10 mouse cellular contexts compared by ENCODE assay signal in the genomic region with DNA sequence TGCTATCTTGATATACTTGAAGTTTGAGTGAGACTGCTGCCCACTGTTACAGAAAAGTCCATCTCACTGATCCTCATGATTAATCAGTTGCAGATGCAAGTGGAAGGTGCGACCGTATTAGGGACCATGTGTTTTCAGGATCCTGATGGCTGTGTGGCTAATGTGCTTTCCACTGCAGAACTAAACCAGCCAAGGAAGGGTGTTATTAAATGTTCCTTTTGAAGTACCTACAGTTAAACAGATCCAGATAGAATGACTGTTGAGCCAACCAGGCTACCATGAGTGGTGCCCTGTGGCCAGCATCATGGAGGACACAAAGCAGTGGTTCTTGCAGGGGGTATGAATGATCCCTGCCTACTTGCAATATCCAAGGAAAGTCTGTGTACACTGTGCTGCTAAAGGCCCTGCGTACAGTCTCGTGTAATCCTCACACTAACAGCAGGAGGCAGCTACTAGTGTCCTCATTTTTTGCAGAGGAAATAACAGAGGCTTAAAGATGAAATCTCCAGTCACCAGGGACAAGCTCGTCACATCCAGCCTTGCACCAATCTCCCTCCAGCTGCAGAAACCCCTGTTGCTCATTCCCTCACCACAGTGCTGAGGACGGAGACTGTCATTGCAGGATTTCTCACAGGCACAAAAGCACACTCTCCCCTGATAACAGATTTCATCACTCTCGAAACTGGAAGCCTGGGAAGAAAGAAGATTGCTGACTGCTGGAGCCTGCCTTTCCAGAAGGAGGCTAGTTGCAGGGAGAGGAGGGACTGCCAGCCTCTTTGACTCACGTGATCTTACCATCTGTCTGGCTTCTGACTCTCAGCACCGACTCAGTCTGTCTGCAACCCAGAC. TPM values are rescaled to one million over a fixed set of nuclear protein-coding genes. Genes with fewer than 3 reads are reported as not detected.
A peak's percentile ranks its signal among the peaks of the same experiment; 100 is the strongest.
DNase-seq lines count a peak whose midpoint lies in the region; ATAC-seq and TF ChIP-seq lines count a peak whose summit lies in the region.
"Had no signal": no experiment of that assay in that cellular context is flagged by ENCODE, and none has a peak within 500 bp of the region (broad histone marks: within the 10 kb centered on the region; RNA-seq: fewer than 3 reads in every experiment).

No protein-coding gene starts in this region.

- H3K36me3 ChIP-seq in lung, embryonic 14.5 days (ENCODE audit: insufficient read depth) = no peaks in the 10 kb centered on the region
- H3K36me3 ChIP-seq in forebrain, embryonic 12.5 days (replicated peaks) = no peaks in the 10 kb centered on the region
- no peaks in the 10 kb centered on the region for H3K36me3 ChIP-seq in hindbrain, embryonic 13.5 days
- H3K36me3 ChIP-seq in limb, embryonic 15.5 days = no peaks in the 10 kb centered on the region
- H3K36me3 ChIP-seq in stomach, embryonic 15.5 days = no peaks in the 10 kb centered on the region

- no peak overlapping the region for H3K4me2 ChIP-seq in lung, embryonic 14.5 days
- H3K4me2 ChIP-seq in forebrain, embryonic 12.5 days = no peak overlapping the region
- no peak overlapping the region for H3K4me2 ChIP-seq in hindbrain, embryonic 13.5 days
- no peak overlapping the region for H3K4me2 ChIP-seq in limb, embryonic 15.5 days
- H3K4me2 ChIP-seq in stomach, embryonic 15.5 days = no peak overlapping the region

- 32% methylated on average over 9 of the region's 9 CpGs for whole genome bisulfite sequencing in lung, embryonic 14.5 days
- 54% methylated on average over 9 of the region's 9 CpGs for WGBS in forebrain, embryonic 12.5 days
- WGBS in hindbrain, embryonic 13.5 days = 49% methylated on average over 9 of the region's 9 CpGs
- 36% methylated on average over 9 of the region's 9 CpGs for WGBS in limb, embryonic 15.5 days
- 52% methylated on average over 9 of the region's 9 CpGs for WGBS in stomach, embryonic 15.5 days

- H3K27ac ChIP-seq in lung, embryonic 14.5 days (ENCODE audit: low read depth) = no peak overlapping the region
- H3K27ac ChIP-seq in forebrain, embryonic 12.5 days = peak overlapping the region; percentile 65
- H3K27ac ChIP-seq in hindbrain, embryonic 13.5 days = peak overlapping the region; percentile 63
- 0 out of 2 replicates have a peak overlapping the region, but pooled peaks have one; percentile 5 for H3K27ac ChIP-seq in limb, embryonic 15.5 days
- 0 out of 2 replicates have a peak overlapping the region, but pooled peaks have one; percentile 11 for H3K27ac ChIP-seq in stomach, embryonic 15.5 days

- DNase-seq in lung, embryonic 14.5 days = peak; percentile 65
- no peak for DNase-seq in lung, postnatal 14 days
- no peak for DNase-seq in spleen, adult 18-20 months
- no peak for DNase-seq in gastrocnemius, postnatal 4 days (ENCODE audit: low spot score in 2 of 2)

- peaks cover 13% of the 10 kb centered on the region for H3K4me1 ChIP-seq in lung, embryonic 14.5 days (ENCODE audit: insufficient read depth)
- H3K4me1 ChIP-seq in forebrain, embryonic 12.5 days = peaks cover 23% of the 10 kb centered on the region
- peaks cover 42% of the 10 kb centered on the region for H3K4me1 ChIP-seq in hindbrain, embryonic 13.5 days (replicated peaks)
- H3K4me1 ChIP-seq in limb, embryonic 15.5 days = peaks cover 69% of the 10 kb centered on the region
- no peaks in the 10 kb centered on the region; the same call in 1 of the 2 replicates for H3K4me1 ChIP-seq in stomach, embryonic 15.5 days

- no peaks in the 10 kb centered on the region for H3K9me3 ChIP-seq in lung, embryonic 14.5 days (ENCODE audit: low read depth, low read length)
- no peaks in the 10 kb centered on the region for H3K9me3 ChIP-seq in forebrain, embryonic 12.5 days
- H3K9me3 ChIP-seq in hindbrain, embryonic 13.5 days = no peaks in the 10 kb centered on the region
- H3K9me3 ChIP-seq in limb, embryonic 15.5 days = no peaks in the 10 kb centered on the region
- no peaks in the 10 kb centered on the region for H3K9me3 ChIP-seq in stomach, embryonic 15.5 days
- H3K9me3 ChIP-seq: megakaryocyte, embryonic 14.5 days had no signal

- no peak overlapping the region for H3K4me3 ChIP-seq in lung, embryonic 14.5 days (ENCODE audit: low read depth, low read length)
- no peak overlapping the region for H3K4me3 ChIP-seq in forebrain, embryonic 12.5 days (replicated peaks)
- H3K4me3 ChIP-seq in hindbrain, embryonic 13.5 days = no peak overlapping the region
- no peak overlapping the region for H3K4me3 ChIP-seq in limb, embryonic 15.5 days
- no peak overlapping the region for H3K4me3 ChIP-seq in stomach, embryonic 15.5 days (replicated peaks)
- H3K4me3 ChIP-seq: megakaryocyte, embryonic 14.5 days had no signal

- no peak overlapping the region for H3K9ac ChIP-seq in lung, embryonic 14.5 days
- H3K9ac ChIP-seq in forebrain, embryonic 12.5 days = no peak overlapping the region
- peak overlapping the region; percentile 1; the same call in 1 of the 2 replicates for H3K9ac ChIP-seq in hindbrain, embryonic 13.5 days
- H3K9ac ChIP-seq in limb, embryonic 15.5 days = no peak overlapping the region
- no peak overlapping the region for H3K9ac ChIP-seq in stomach, embryonic 15.5 days

- H3K27me3 ChIP-seq in lung, embryonic 14.5 days (ENCODE audit: insufficient read depth, low read length) = no peaks in the 10 kb centered on the region
- H3K27me3 ChIP-seq in forebrain, embryonic 12.5 days = no peaks in the 10 kb centered on the region
- H3K27me3 ChIP-seq in hindbrain, embryonic 13.5 days = no peaks in the 10 kb centered on the region
- no peaks in the 10 kb centered on the region for H3K27me3 ChIP-seq in limb, embryonic 15.5 days
- H3K27me3 ChIP-seq in stomach, embryonic 15.5 days (replicated peaks) = no peaks in the 10 kb centered on the region
- H3K27me3 ChIP-seq: Patski had no signal

- ATAC-seq in lung, embryonic 14.5 days (ENCODE audit: insufficient read depth) = peak; percentile 82
- ATAC-seq in forebrain, embryonic 12.5 days (ENCODE audit: low FRiP score) = peak; percentile 71
- ATAC-seq in hindbrain, embryonic 13.5 days (ENCODE audit: low FRiP score) = peak; percentile 72
- ATAC-seq in limb, embryonic 15.5 days (ENCODE audit: insufficient number of reproducible peaks, low FRiP score, low TSS enrichment, low read depth) = no peak
- ATAC-seq in stomach, embryonic 15.5 days (ENCODE audit: insufficient read depth, low FRiP score, low read depth) = no peak

- 0 out of 2 replicates have a peak, but pooled peaks have one; percentile 6 for TF ChIP-seq CTCF in lung, embryonic 14.5 days (IDR thresholded peaks at IDR 0.05; ENCODE audit: low read depth)

RNA-seq across cellular contexts. Expression of a gene that starts 25.9 kb away (rescaled TPM):
- polyA plus RNA-seq in lung, embryonic 14.5 days (2014; fragmentation: Nextera tagmentation; extraction: Ambion mirVana) = 6.5 and 8.0 TPM in 2 replicates
- 14.9 and 15.7 TPM in 2 replicates for polyA plus RNA-seq in forebrain, embryonic 12.5 days (2016; fragmentation: Nextera tagmentation; extraction: Ambion mirVana)
- polyA plus RNA-seq in hindbrain, embryonic 13.5 days (2015; fragmentation: Nextera tagmentation; extraction: Ambion mirVana) = 10.9 and 13.1 TPM in 2 replicates
- polyA plus RNA-seq in limb, embryonic 15.5 days (2015; fragmentation: Nextera tagmentation; extraction: Ambion mirVana) = 16.7 and 16.9 TPM in 2 replicates
- 4.5 and 5.3 TPM in 2 replicates for polyA plus RNA-seq in stomach, embryonic 15.5 days (2015; fragmentation: Nextera tagmentation; extraction: Ambion mirVana)
- 10 to 100 TPM; 31.8 to 36.0 TPM for total RNA-seq in gastrocnemius, postnatal 4 days (2021)

Comparison
In these comparisons a context has a peak if more than half of its experiments do, and no peak if none do; other contexts are left out.
1. ATAC-seq: peak in lung, embryonic 14.5 days (single experiment), forebrain, embryonic 12.5 days (single experiment) and hindbrain, embryonic 13.5 days (single experiment); none in limb, embryonic 15.5 days (single experiment) and stomach, embryonic 15.5 days (single experiment).